In genomic region chr12:77039953-77040305, GRCm38 (mm10) we compare ENCODE assay signal across 13 mouse cellular contexts.
A peak's percentile ranks its signal among the peaks of the same experiment; 100 is the strongest.
DNase-seq lines count a peak whose midpoint lies in the region; ATAC-seq and TF ChIP-seq lines count a peak whose summit lies in the region.
"Had no signal": no experiment of that assay in that cellular context is flagged by ENCODE, and none has a peak within 500 bp of the region (broad histone marks: within the 10 kb centered on the region; RNA-seq: fewer than 3 reads in every experiment).

No protein-coding gene starts in this region.

- no peak for TF ChIP-seq EP300 in lung, postnatal 0 days (IDR thresholded peaks at IDR 0.05)

- WGBS in lung, postnatal 0 days = 72% methylated on average over 4 of the region's 4 CpGs
- WGBS in heart, embryonic 10.5 days = 90% methylated on average over 4 of the region's 4 CpGs

- 0 out of 2 replicates have a peak, but pooled peaks have one; percentile 26 for ATAC-seq in cerebellum, adult (ENCODE audit: insufficient number of reproducible peaks, low FRiP score, low TSS enrichment)
- ATAC-seq in lung, postnatal 0 days = peak; percentile 18; the same call in 1 of the 2 replicates
- ATAC-seq in megakaryocyte progenitor cell, adult 5-6 weeks (replicated peaks; ENCODE audit: poor library complexity) = peak; percentile 50

- H3K9me3 ChIP-seq in lung, postnatal 0 days (ENCODE audit: low read length) = no peaks in the 10 kb centered on the region
- H3K9me3 ChIP-seq in ES-E14 (ENCODE audit: control insufficient read depth, insufficient read depth, low read depth, low read length) = no peaks in the 10 kb centered on the region
- no peaks in the 10 kb centered on the region; the same call in 1 of the 2 replicates for H3K9me3 ChIP-seq in heart, embryonic 10.5 days
- H3K9me3 ChIP-seq: liver, embryonic 15.5 days; midbrain, embryonic 12.5 days had no signal

- no peak for DNase-seq in cerebellum, postnatal 4 days (ENCODE audit: low spot score in 2 of 2)
- no peak for DNase-seq in lung, postnatal 0 days (ENCODE audit: low spot score)
- no peak for DNase-seq in lung, adult 18-20 months
- no peak for DNase-seq in ES-E14 (ENCODE audit: low read depth, low spot score)
- DNase-seq in heart, embryonic 10.5 days (ENCODE audit: low spot score) = no peak
- DNase-seq in layer of hippocampus, adult 18-20 months (ENCODE audit: low spot score in 2 of 2) = no peak
- DNase-seq: heart, postnatal 36 days had no signal

- no peak overlapping the region for H3K4me2 ChIP-seq in lung, postnatal 0 days (replicated peaks; ENCODE audit: low read depth, low read length)
- H3K4me2 ChIP-seq: heart, embryonic 11.5 days; liver, embryonic 15.5 days; midbrain, embryonic 12.5 days had no signal

- no peaks in the 10 kb centered on the region for H3K36me3 ChIP-seq in lung, postnatal 0 days (ENCODE audit: insufficient read depth, low read length)
- H3K36me3 ChIP-seq in ES-E14 (ENCODE audit: control insufficient read depth, insufficient read depth, low read length, poor library complexity, severe bottlenecking) = no peaks in the 10 kb centered on the region
- no peaks in the 10 kb centered on the region for H3K36me3 ChIP-seq in heart, embryonic 10.5 days
- H3K36me3 ChIP-seq: liver, embryonic 15.5 days; midbrain, embryonic 12.5 days had no signal

- H3K9ac ChIP-seq in lung, postnatal 0 days (replicated peaks; ENCODE audit: low read depth) = no peak overlapping the region
- peak overlapping the region; percentile 20; the same call in 1 of the 2 replicates for H3K9ac ChIP-seq in ES-E14 (ENCODE audit: insufficient read depth, low read depth, low read length, poor library complexity, severe bottlenecking)
- H3K9ac ChIP-seq: liver, embryonic 15.5 days; midbrain, embryonic 12.5 days had no signal

- H3K27ac ChIP-seq in lung, postnatal 0 days (ENCODE audit: low read length) = peak overlapping the region; percentile 57; the same call in 1 of the 2 replicates
- H3K27ac ChIP-seq in ES-E14 (ENCODE audit: insufficient read depth, low read depth, low read length, poor library complexity, severe bottlenecking) = no peak overlapping the region
- no peak overlapping the region for H3K27ac ChIP-seq in heart, embryonic 10.5 days
- H3K27ac ChIP-seq: liver, embryonic 15.5 days; midbrain, embryonic 12.5 days had no signal

- in situ Hi-C loops in ES-E14 (cut with MboI; ENCODE audit: low sequenced_read_pairs in 2 of 2, unreplicated experiment in 2 of 2) = no loop called here

- H3K4me3 ChIP-seq in lung, postnatal 0 days (ENCODE audit: low read depth, low read length) = no peak overlapping the region
- peak overlapping the region; percentile 8 to 47; a peak in 2 of 4 replicates for H3K4me3 ChIP-seq in ES-E14 (ENCODE audit: insufficient read depth in 1 of 2, low read depth in 1 of 2, low read length in 2 of 2, poor library complexity in 1 of 2, severe bottlenecking in 1 of 2)
- no peak overlapping the region for H3K4me3 ChIP-seq in heart, embryonic 10.5 days
- H3K4me3 ChIP-seq: liver, embryonic 15.5 days; midbrain, embryonic 12.5 days; myocyte had no signal

- no peak for TF ChIP-seq CTCF in lung, postnatal 0 days (IDR thresholded peaks at IDR 0.05)

- no peaks in the 10 kb centered on the region for H3K27me3 ChIP-seq in lung, postnatal 0 days (replicated peaks; ENCODE audit: insufficient read depth, low read length)
- no peaks in the 10 kb centered on the region for H3K27me3 ChIP-seq in heart, embryonic 10.5 days (ENCODE audit: insufficient read depth, poor library complexity, severe bottlenecking)
- H3K27me3 ChIP-seq: liver, embryonic 15.5 days; midbrain, embryonic 12.5 days had no signal

- H3K4me1 ChIP-seq in lung, postnatal 0 days (ENCODE audit: insufficient read depth, low read depth, low read length) = no peaks in the 10 kb centered on the region
- H3K4me1 ChIP-seq in ES-E14 (ENCODE audit: control insufficient read depth in 2 of 2, insufficient read depth in 2 of 2, low read length in 2 of 2, poor library complexity in 1 of 2) = peaks cover 0 to 4% of the 10 kb centered on the region in 2 experiments; a peak in 1 of 4 replicates
- H3K4me1 ChIP-seq in heart, embryonic 10.5 days = no peaks in the 10 kb centered on the region
- H3K4me1 ChIP-seq: liver, embryonic 15.5 days had no signal

TF ChIP-seq in ES-E14, 5 proteins besides CTCF, POLR2A, EP300 and RAD21:
- TF ChIP-seq CHD2 (IDR thresholded peaks at IDR 0.05; ENCODE audit: low read depth, low read length) (no peak), ZNF384 (IDR thresholded peaks at IDR 0.05; ENCODE audit: low read depth, low read length) (no peak), ZC3H11A (IDR thresholded peaks at IDR 0.05; ENCODE audit: borderline replicate concordance, low read depth, low read length) (no peak), HCFC1 (IDR thresholded peaks at IDR 0.05; ENCODE audit: borderline replicate concordance, insufficient read depth, low read length) (no peak), MAFK (IDR thresholded peaks at IDR 0.05; ENCODE audit: insufficient read depth, low read depth, low read length) (no peak)

Comparison
In these comparisons a context has a peak if more than half of its experiments do, and no peak if none do; other contexts are left out.
1. H3K4me3 ChIP-seq: peak in ES-E14 (2 of 2); none in lung, postnatal 0 days (single experiment) and heart, embryonic 10.5 days (single experiment).
2. Peak in every context shown above with its lines, with median percentiles within 50 percentile points of each other: ATAC-seq.